Mouse (Mus musculus) embryonic facial prominence, embryonic 15.5 days (tissue): ENCODE data around the gene Tmppe. TPM values are rescaled to one million over a fixed set of nuclear protein-coding genes. Genes with fewer than 3 reads are reported as not detected.
A peak's percentile ranks its signal among the peaks of the same experiment; 100 is the strongest.

ENCODE experiments used
- ATAC-seq: fragments of 200-750 bp; cut with Nextera tagmentation; 2 replicates; pipeline ENCODE4 v1.8.0; 2017; ENCODE audit warnings: low read depth, moderate TSS enrichment; ENCODE audit not compliant: insufficient number of reproducible peaks, low FRiP score, low TSS enrichment
- H3K27ac ChIP-seq: fragments of 300-500 bp; sonication (generic); replicated peaks from 2 replicates; pipeline ENCODE4 v1.5.1; 2015; ENCODE audit warnings: mild to moderate bottlenecking, inconsistent platforms
- H3K27me3 ChIP-seq: fragments of 300-500 bp; sonication (generic); 2 replicates; pipeline ENCODE4 v1.6.1; 2015; ENCODE audit warnings: inconsistent platforms
- H3K36me3 ChIP-seq: fragments of 300-500 bp; sonication (generic); 2 replicates; pipeline ENCODE4 v1.6.1; 2015; ENCODE audit warnings: mild to moderate bottlenecking, inconsistent platforms
- H3K4me1 ChIP-seq: fragments of 300-500 bp; sonication (generic); 2 replicates; pipeline ENCODE4 v1.6.1; 2015; ENCODE audit warnings: inconsistent platforms
- H3K4me2 ChIP-seq: fragments of 300-500 bp; sonication (generic); replicated peaks from 2 replicates; pipeline ENCODE4 v1.6.1; 2015; ENCODE audit warnings: mild to moderate bottlenecking, inconsistent platforms
- H3K4me3 ChIP-seq: fragments of 300-500 bp; sonication (generic); replicated peaks from 2 replicates; pipeline ENCODE4 v1.5.1; 2015; ENCODE audit warnings: mild to moderate bottlenecking, inconsistent platforms
- H3K9ac ChIP-seq: fragments of 300-500 bp; sonication (generic); 2 replicates; pipeline ENCODE4 v1.6.1; 2015; ENCODE audit warnings: inconsistent platforms
- H3K9me3 ChIP-seq: fragments of 300-500 bp; sonication (generic); replicated peaks from 2 replicates; pipeline ENCODE4 v1.6.1; 2016; ENCODE audit warnings: inconsistent platforms
- WGBS: fragments of 180-500 bp; shearing (Covaris S2); methylation state at CpG from one replicate; pipeline ENCODE4 v1.1.7; 2015; 5-methylcytosine and 5-hydroxymethylcytosine counted together
- polyA plus RNA-seq: library from polyadenylated mRNA; unstranded; fragments of >200 nt; fragmentation: Nextera tagmentation; extraction: Ambion mirVana; gene quantifications from 2 replicates; pipeline ENCODE4 v1.2.1, GENCODE M21; 2015

The Tmppe gene
- polyA plus RNA-seq, 1 experiment from 2014 or later = 10.9 TPM

DNA sequence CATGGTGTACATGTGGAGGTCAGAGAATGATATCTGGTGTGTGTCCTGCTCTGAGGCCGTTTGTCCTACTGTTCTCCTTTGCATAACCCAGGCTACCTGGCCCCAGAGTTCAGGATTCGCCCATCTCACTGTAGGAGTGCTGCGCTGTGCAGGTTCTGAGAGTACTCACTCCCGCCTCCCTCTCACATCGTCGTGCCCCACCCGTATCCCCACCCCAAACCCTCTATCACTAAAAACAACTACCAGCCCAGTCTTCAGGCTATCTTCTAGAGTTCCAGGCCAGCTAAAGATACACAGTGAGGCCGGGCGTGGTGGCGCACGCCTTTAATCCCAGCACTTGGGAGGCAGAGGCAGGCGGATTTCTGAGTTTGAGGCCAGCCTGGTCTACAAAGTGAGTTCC, 1.2 kb upstream of the Tmppe start:
- 89% methylated on average over 12 of the region's 12 CpGs for WGBS
- no peak for ATAC-seq
- Histone ChIP-seq H3K4me2 (no peak overlapping the region), H3K27me3 (no peaks in the 10 kb centered on the region), H3K9ac (no peak overlapping the region), H3K36me3 (peaks cover 8% of the 10 kb centered on the region), H3K27ac (no peak overlapping the region), H3K9me3 (no peaks in the 10 kb centered on the region), H3K4me3 (no peak overlapping the region), H3K4me1 (peaks cover 12% of the 10 kb centered on the region)

DNA sequence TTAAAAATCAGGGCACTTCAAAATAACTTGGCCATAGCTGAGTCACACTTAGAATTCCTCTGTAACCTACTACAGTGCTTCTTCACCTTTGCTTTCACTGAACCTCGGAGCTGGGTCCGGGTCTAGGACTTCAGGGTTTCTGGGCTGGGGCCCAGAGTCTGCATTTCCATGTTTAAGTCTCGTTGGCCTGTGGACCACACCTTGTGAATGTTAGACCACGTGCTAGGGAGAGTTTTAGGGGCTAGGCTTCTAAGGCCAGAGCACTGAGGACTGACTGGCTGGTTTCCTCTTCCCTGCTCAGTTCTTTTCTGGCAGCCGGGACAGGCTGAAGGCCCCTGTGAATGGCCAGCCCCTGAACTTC, 337 bp upstream of the Tmppe start:
- Histone ChIP-seq H3K4me3 (peak overlapping the region; percentile 91), H3K9ac (0 out of 2 replicates have a peak overlapping the region, but pooled peaks have one; percentile 88), H3K27ac (peak overlapping the region; percentile 96), H3K27me3 (no peaks in the 10 kb centered on the region), H3K4me2 (peak overlapping the region; percentile 76), H3K4me1 (peaks cover 12% of the 10 kb centered on the region), H3K36me3 (peaks cover 17% of the 10 kb centered on the region), H3K9me3 (no peaks in the 10 kb centered on the region)
- WGBS = 20% methylated on average over 5 of the region's 5 CpGs
- peak; percentile 53 for ATAC-seq

- H3K4me1 ChIP-seq = peaks cover 12% of the 10 kb centered on the region
- H3K27ac ChIP-seq = peak overlapping the region; percentile 96
- H3K27me3 ChIP-seq = no peaks in the 10 kb centered on the region
- H3K4me2 ChIP-seq = peak overlapping the region; percentile 76
- H3K4me3 ChIP-seq = peak overlapping the region; percentile 91
- WGBS = 3% methylated on average over 16 of the region's 16 CpGs
- ATAC-seq = no peak
- H3K9me3 ChIP-seq = no peaks in the 10 kb centered on the region
- H3K36me3 ChIP-seq = peaks cover 22% of the 10 kb centered on the region
- peak overlapping the region; percentile 88 for H3K9ac ChIP-seq
These were observed 778 bp downstream of the Tmppe start for GRCm38 (mm10) chr9:114401685-114402080.

GRCm38 (mm10) chr9:114407676-114408075, 6.8 kb downstream of the Tmppe start:
- H3K4me1 ChIP-seq = no peaks in the 10 kb centered on the region
- H3K9ac ChIP-seq = no peak overlapping the region
- no peak overlapping the region for H3K27ac ChIP-seq
- peaks cover 71% of the 10 kb centered on the region for H3K36me3 ChIP-seq
- no peak for ATAC-seq
- no peak overlapping the region for H3K4me3 ChIP-seq
- H3K27me3 ChIP-seq = no peaks in the 10 kb centered on the region
- no peaks in the 10 kb centered on the region for H3K9me3 ChIP-seq
- H3K4me2 ChIP-seq = no peak overlapping the region
- WGBS = 90% methylated on average over 2 of the region's 2 CpGs

GRCm38 (mm10) chr9:114410313-114410862, 9.5 kb downstream of the Tmppe start:
- no peak for ATAC-seq
- Histone ChIP-seq H3K27me3 (no peaks in the 10 kb centered on the region), H3K27ac (no peak overlapping the region), H3K36me3 (peaks cover 56% of the 10 kb centered on the region), H3K4me1 (no peaks in the 10 kb centered on the region), H3K4me2 (no peak overlapping the region), H3K4me3 (no peak overlapping the region), H3K9me3 (no peaks in the 10 kb centered on the region), H3K9ac (no peak overlapping the region)
- WGBS = 94% methylated on average over 11 of the region's 11 CpGs

GRCm38 (mm10) chr9:114411295-114411694, 10.4 kb downstream of the Tmppe start:
- Histone ChIP-seq H3K9me3 (no peaks in the 10 kb centered on the region), H3K4me3 (no peak overlapping the region), H3K27me3 (no peaks in the 10 kb centered on the region), H3K4me1 (no peaks in the 10 kb centered on the region), H3K4me2 (no peak overlapping the region), H3K9ac (no peak overlapping the region), H3K27ac (no peak overlapping the region), H3K36me3 (peaks cover 50% of the 10 kb centered on the region)
- 85% methylated on average over 5 of the region's 5 CpGs for WGBS
- no peak for ATAC-seq

GRCm38 (mm10) chr9:114412406-114412805, 11.5 kb downstream of the Tmppe start:
- ATAC-seq = no peak
- no peaks in the 10 kb centered on the region for H3K4me1 ChIP-seq
- WGBS = 92% methylated on average over 9 of the region's 9 CpGs

GRCm38 (mm10) chr9:114413866-114414265, 13.0 kb downstream of the Tmppe start:
- H3K27me3 ChIP-seq = no peaks in the 10 kb centered on the region
- ATAC-seq = no peak
- H3K36me3 ChIP-seq = peaks cover 31% of the 10 kb centered on the region
- no peaks in the 10 kb centered on the region for H3K4me1 ChIP-seq
- 79% methylated on average over 12 of the region's 12 CpGs for WGBS
- H3K4me3 ChIP-seq = no peak overlapping the region
- no peak overlapping the region for H3K9ac ChIP-seq
- no peak overlapping the region for H3K4me2 ChIP-seq
- no peaks in the 10 kb centered on the region for H3K9me3 ChIP-seq
- H3K27ac ChIP-seq = no peak overlapping the region

More at GRCm38 (mm10) chr9:114412406-114412805, 11.5 kb downstream of the Tmppe start:
- Histone ChIP-seq H3K4me2 (no peak overlapping the region), H3K4me3 (no peak overlapping the region), H3K27me3 (no peaks in the 10 kb centered on the region), H3K36me3 (peaks cover 44% of the 10 kb centered on the region), H3K9me3 (no peaks in the 10 kb centered on the region), H3K27ac (no peak overlapping the region), H3K9ac (no peak overlapping the region)

DNA sequence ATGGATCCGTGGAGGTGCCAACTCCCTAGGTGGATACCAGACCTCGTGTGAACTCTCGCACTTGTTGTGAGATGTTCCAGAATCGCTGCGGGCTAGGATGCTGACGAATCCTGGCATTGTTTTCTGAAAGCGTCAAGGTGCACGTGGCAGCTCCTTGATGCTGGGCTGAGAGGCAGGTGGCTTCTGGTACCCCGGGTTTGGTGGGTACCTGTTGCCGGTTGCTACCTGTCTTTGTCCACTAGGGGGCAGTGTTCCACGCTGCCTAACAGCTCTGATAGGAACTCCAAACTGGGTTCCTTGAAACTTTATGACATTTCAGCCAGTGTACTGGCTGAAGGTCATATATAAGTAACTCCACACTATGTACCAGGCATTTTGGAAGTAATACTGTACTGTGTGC, 14.8 kb downstream of the Tmppe start:
- no peaks in the 10 kb centered on the region for H3K4me1 ChIP-seq
- H3K27ac ChIP-seq = no peak overlapping the region
- H3K9me3 ChIP-seq = no peaks in the 10 kb centered on the region
- peaks cover 17% of the 10 kb centered on the region for H3K36me3 ChIP-seq
- WGBS = 24% methylated on average over 11 of the region's 11 CpGs
- ATAC-seq = no peak
- no peak overlapping the region for H3K4me3 ChIP-seq
- H3K27me3 ChIP-seq = no peaks in the 10 kb centered on the region
- no peak overlapping the region for H3K9ac ChIP-seq
- no peak overlapping the region for H3K4me2 ChIP-seq

GRCm38 (mm10) chr9:114416646-114417517, 16.0 kb downstream of the Tmppe start:
- Histone ChIP-seq H3K27me3 (no peaks in the 10 kb centered on the region), H3K9ac (no peak overlapping the region), H3K9me3 (no peaks in the 10 kb centered on the region), H3K27ac (no peak overlapping the region), H3K4me2 (no peak overlapping the region), H3K36me3 (peaks cover 7% of the 10 kb centered on the region), H3K4me1 (no peaks in the 10 kb centered on the region), H3K4me3 (no peak overlapping the region)
- WGBS = 87% methylated on average over 21 of the region's 21 CpGs
- no peak for ATAC-seq

GRCm38 (mm10) chr9:114418187-114418586, 17.3 kb downstream of the Tmppe start:
- Histone ChIP-seq H3K36me3 (no peaks in the 10 kb centered on the region), H3K9ac (no peak overlapping the region), H3K27me3 (no peaks in the 10 kb centered on the region), H3K9me3 (no peaks in the 10 kb centered on the region), H3K4me1 (no peaks in the 10 kb centered on the region), H3K27ac (no peak overlapping the region), H3K4me2 (no peak overlapping the region), H3K4me3 (no peak overlapping the region)
- ATAC-seq = no peak
- 65% methylated on average over 6 of the region's 7 CpGs for WGBS
